Mouse (Mus musculus): ENCODE results near the gene Slc44a5.

DNA sequence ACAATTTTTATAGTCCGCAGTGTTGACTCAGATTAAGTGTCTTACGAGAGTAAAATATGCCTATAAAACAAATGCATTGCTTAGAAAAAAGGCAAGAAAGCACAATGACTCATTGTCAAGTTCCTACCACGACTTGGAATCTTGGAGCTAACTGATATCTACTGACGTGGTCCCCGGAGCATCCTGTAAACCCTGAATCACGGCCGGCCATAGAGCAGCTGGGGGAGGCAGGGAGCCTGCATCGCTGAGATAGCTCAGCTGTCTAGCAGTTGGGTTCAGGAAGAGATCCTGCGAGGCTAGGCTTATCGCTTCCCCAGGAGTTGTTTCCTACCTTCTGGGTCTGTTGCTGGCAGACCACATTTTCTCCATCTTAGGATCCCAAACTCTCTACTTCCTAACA, 279.0 kb downstream of the Slc44a5 start:
- no peak for TF ChIP-seq CTCF (conservative IDR thresholded peaks at IDR 0.05; ENCODE audit: low read length)
- TF ChIP-seq NANOG (IDR thresholded peaks at IDR 0.05; ENCODE audit: borderline replicate concordance, low read length), result no peak

Data from E14TG2a.4 (cell line).